Mouse (Mus musculus) retina, postnatal 7 days (tissue): ENCODE data around the gene Ran.

Experiments used
- DNase-seq: peaks from one replicate; pipeline ENCODE4 v3.0.0-alpha.2; 2012; ENCODE audit warnings: low read depth, low spot score

The Ran gene

DNA sequence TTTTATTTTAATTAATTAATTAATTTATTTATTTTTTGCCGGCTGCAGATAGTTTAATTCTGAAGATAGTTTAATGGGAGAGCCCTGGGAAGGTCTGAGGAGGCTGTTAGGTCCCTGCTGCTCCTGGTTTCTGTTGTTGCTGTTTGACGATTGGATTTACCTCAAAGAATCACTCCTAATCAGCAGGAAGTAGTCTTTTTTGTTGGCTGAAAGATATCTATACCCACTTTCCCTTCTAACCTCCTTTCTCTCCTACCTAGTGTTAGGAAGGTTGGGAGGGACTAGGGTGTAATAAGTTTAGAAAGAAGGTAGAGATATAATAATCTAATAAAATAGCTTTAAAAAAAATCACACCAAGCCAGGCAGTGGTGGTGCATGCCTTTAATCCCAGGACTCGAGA is 4.8 kb upstream of the Ran start:
- DNase-seq: no peak

DNA sequence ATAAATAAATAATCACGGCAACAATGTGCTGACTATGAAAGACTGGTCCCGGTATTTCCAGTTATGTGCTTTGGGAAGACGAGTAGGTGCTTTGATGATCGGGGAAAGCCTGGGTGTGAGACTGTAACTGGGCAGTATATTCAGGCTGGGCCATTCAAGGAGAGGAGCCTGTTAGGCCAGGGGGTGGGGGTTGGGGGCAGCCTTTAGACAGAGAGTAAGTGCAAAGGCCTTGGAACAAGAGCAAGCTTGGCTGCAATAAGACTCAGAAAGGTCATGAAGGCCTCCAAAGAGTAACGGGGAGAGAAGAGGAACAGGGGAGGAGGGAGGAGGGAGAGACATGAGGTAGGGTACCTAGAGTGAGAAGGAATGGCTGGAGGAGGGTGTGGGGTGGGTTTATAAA is 4.3 kb upstream of the Ran start:
- no peak for DNase-seq

DNA sequence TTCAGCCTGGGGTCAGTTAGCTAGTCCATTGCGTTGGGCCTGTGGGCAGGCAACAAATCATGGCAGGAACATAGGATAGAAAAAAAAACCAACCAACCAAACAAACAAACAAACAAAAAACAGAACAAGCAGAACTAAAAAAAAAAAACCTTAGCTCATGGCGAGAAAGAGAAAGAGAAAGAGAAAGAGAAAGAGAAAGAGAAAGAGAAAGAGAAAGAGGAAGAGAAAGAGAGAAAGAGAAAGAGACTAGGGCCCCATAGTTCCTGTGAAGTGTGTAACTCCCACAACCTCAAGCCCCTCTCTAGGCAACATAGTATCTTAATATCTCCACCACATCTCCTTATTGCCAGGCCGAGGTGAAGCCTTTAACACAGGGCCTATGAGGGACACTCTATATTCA is 3.5 kb upstream of the Ran start:
- DNase-seq: no peak

DNA sequence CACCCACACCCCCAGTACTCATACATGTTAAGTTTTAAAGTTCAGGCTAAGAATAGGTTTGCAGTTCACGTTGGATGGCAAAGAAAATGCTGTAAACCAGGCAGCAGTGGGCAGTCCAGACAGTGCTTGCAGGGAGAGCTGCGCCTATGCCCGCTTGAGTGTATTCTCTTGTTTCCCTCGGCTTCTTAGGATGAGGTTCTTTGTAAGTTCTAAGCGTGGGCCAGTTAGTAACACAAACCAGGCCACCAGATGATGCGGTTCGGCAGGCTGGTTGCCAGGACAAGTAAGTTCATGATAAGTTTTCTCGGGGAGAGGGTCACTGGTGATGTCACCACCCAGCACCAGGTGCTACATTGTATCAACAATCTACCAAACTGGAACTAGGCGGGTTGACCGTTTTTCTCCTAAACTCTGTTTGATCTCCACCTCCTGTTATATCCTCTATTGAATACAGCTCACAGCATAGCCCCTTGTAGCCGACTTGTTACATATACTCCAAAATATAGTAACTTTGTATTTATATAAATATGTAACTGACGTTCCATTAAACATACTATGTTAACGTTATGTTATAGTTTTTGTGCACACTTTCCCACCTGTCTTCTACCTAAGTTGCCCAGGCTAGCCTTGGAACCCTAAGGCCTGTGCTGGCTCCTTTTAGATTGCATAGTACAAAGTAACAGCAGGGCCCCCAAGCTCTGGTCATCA is 933 bp upstream of the Ran start:
- DNase-seq: no peak

DNA sequence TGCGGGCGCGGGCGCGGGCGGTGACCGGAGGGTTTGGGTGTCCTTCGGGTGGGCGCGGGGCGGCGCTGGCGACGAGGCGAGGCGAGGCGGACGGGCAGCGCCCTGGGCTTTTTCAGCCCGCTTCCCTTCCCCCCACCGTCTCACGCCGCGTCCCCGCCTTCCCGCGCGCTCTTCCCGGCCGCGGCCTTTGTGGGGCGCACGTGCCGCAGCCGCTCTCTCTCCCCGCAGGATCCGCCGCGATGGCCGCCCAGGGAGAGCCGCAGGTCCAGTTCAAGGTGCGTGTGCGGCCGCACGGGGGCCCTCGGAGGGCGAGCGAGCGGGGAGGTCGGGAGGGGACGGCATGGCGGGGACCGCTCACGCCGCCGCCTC is 415 bp downstream of the Ran start:
- DNase-seq: peak; percentile 73

DNA sequence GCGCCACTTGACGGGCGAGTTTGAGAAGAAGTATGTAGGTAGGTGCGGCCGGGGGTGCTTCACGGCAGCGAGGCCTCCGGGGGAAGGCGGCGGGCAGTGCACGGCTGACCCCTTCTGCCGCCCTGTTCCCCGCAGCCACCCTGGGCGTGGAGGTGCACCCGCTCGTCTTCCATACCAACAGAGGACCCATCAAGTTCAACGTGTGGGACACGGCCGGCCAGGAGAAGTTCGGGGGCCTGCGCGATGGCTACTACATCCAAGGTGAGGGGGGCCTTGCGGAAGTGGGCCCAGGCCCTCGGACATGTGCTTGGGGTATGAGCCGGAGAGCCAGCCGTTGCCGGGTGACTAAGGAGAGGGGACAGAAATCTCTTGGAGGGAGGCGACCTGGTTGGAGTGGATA is 862 bp downstream of the Ran start:
- no peak for DNase-seq

DNA sequence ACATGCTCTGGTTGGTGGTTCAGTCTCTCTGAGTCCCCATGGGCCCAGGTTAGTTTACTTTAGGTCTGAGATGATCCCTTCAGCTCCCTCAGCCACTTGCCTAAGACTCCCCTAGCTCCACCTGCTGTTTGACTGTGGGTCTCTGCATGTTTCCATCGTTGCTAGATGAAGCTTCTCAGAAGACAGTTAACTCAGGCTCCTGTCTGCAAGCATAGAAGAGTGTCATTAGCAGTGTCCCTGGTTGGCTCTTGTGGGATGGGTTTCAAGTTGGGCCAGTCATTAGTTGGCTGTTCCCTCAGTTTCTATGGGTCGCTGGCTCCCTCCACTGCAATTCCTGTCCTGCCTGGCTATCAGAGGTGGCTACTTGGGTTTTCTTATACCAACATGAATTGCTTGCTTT is 5.2 kb downstream of the Ran start:
- DNase-seq: no peak

DNA sequence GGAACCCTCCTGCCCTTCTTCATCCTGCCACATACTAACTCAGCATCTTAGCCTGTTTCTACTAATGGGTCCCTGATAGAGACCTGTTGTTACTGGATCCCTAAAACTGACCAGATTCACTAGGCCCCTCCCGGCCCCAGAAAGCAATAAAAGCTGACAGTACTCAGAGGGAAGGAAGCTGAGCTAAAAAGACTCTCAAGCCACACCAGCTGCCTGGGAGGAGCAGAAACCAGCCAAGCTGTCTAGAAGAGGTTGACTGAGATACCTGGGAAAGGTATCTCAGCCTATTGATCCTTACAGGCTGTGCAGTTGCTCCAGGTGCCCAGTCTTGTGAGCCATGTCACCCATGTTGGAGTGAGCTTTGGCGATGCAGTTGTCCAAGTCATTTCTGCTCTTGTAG is 5.9 kb downstream of the Ran start:
- no peak for DNase-seq

DNA sequence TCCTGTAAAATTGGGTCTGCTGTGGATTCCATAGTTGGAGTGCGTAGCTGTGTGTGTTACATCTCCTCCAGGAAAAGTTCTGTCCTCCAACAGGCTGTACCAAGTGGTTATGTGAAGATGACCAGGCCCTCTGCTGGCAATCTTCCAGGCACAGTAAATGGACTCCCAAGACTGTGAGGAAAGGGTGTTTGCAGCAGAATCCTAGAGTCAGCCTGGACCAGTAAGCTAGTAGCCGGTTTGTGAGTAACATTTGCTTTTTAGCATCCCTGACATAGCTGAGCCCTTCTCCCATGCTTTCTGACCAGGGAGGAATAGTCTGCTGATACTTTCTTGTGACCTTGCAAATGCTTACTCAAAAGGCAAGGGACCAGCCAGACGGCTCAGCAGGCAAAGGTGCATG is 6.3 kb downstream of the Ran start:
- no peak for DNase-seq

DNA sequence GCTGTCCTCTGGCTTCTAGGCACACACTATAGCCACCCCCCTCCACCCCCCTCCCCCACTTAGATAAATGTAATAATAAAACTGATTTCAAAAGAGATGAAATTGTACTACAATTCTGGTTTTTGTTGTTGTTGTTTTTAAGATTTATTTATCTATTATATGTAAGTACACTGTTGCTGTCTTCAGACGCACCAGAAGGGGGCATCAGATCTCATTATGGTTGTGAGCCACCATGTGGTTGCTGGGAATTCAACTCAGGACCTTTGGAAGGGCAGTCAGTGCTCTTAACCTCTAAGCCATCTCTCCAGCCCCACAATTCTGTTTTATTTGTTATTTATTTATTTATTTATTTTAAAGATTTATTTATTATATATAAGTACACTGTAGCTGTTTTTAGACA is 6.8 kb downstream of the Ran start:
- DNase-seq: no peak

DNA sequence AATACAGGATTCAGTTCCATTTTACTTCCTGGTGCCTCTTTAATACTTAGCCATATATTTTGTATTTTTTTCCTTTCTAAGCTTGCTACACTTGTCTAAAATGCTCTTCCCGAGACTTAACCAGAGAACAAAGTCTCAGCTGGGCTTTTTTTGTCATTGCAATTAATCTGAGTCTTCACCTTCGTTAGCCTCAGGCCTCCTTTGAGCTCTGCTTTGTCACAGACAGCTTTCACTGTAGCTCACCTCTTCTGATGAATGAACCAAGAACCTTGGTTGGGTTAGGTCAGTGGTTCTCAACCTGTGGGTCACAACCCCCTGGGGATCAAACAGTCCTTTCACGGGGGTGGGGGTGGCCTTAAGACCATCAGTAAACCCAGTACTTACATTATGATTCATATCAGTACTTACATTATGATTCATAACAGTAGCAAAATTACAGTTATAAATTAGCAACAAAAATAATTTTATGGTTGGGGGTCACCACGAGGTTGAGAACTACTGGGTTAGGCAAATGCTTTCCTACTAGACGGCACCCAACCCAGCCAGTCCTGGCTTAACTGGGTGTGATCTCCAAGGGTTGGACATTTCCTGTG is 9.4 kb downstream of the Ran start:
- no peak for DNase-seq

DNA sequence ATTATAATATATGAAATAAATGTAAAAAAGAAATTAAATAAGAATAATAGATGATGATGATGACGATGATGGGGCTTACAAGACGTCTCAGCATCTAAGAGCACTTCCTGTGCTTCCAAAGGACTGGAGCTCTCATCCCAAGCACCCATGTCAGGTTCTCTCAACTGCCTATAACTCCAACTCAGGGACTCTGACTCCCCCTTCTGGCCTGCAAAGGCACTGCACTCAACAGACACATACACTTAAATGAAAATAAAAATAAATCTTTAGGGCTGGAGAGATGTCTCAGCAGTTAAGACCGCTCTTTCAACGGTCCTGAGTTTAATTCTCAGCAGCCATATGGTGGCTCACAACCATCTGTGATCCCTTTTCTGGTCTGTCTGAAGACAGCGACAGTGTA is 16.8 kb downstream of the Ran start:
- DNase-seq: no peak

DNA sequence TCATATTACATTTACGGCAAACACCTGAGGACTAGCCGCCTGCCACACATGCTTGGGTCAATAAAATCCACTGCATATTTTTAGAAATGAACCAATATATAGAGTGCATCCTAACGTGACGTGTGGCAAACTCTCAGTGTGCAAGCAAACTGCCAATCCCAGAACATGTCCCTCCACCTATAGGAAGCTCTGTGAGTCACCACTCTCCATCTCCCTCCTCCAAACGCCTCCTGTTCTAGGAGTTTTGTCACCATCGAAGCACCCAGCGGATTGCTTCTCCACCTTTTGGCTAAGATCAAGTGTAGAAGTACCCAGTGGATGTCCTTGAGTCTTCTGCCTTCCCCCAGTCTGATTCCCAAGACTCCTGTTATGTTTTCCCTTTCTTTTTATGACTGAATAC is 17.9 kb downstream of the Ran start:
- DNase-seq: no peak

DNA sequence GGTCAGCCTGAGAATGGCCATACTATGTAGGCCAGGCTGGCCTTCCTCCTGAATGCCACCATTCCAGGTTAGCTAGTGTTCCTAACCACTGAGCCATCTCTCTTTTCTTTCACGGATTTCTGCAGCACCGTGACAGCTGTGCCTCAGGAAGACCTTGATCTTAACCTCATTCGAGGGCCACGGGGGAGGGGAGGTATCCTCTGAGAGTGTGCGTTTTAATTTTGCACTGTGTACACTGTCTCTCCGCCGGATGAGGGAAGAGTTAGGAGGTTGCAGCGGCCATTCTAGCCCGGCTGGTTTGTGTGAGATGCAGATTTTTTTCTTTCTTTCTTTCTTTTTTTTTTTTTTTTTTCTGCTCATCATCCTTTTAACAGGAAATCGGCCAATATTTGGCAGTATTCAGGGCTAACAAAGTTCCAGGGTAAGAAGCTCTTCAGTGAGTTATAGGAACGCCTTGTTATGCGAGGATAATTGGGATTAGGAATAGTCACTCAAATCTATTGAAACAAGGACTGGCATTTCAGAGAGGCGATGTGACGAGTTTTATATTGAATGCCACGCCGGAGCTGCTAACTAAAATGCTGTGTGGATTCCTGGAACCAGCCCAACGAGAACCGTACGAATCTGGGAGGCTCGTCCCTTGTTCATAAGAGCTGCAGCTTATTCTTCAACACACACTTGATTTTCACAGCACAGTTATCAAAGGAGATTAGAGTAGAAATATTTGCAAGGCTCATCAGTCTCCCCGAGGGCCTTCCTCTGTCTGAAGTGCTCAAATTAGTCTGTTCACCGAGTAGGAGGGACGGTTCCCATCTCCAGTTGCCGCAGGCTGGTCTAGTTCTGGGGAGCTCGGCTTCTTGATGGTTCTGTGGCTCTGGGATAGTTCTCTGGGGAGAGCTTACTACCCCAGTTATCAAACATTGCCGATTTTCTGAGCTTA is 26.0 kb downstream of the Ran start:
- no peak for DNase-seq

DNA sequence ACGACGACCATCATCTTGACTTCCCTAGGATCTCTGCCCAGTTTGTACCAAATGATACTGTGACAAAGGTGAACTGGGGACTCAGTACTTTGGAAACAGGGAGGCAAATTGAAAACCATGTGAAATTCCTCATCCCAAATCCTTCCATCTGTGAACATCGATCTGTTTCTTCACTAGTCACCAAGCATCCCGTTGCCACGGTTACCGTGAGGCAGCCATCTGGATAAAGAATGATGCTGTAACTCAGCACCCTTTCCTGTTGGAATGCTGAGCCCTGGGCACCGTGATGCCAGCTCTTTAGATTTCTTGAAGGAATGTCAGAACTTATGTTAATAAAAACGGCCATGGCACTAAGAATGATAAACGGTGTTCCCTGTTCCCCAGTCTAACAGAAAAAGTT is 29.5 kb downstream of the Ran start:
- no peak for DNase-seq

DNA sequence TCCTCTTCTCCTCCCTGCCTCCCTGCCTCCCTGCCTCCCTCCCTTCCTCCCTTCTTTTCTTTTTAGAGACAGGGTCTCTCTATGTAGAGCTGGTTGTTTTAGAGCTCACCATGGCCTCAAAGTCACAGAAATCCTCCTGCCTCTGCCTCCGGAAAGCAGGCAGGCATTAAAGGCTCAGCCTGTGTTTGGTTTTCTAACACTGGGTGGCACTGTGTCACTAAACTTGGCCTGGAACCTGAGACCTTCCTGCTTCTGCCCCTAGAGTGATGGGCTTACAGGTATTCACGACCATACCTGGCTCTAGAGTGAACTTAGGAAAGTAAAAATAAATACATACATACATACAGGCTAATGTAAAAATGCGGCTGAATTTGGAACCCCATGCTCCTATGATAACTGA is 32.0 kb downstream of the Ran start:
- no peak for DNase-seq

DNA sequence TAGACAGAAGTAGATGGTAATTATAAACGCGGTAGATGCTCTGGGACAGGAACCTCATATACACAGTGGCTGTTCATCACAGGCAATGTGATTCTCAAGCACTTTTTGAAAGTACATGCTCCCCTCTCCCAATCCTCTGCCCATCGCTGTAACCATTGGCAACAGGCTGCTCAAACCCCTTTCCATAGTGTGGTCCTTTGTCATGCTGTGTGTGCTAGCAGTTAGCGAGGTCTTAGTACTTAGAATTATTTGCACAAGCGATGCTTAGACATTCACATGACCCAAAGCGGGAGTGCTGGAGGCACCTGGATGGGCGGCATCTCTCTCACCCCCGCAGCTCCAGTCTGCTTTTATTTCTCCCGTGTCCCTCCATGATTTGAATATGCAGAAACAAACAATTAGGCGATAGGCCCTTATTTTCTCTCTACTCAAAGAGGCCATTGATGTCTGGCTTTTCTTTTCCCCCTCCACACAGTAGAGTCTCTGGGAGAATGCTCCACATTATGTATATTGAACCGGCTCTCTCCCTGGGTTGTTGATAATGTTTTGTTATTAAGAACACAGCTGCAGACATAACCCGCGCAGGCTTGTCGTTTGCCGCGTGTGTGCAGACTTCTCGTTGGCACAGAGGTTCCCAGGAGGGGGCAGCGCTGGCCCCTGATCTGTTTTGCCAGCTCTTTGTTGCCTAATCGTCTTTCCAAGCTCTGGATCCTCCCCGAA is 32.9 kb downstream of the Ran start:
- DNase-seq: no peak

DNA sequence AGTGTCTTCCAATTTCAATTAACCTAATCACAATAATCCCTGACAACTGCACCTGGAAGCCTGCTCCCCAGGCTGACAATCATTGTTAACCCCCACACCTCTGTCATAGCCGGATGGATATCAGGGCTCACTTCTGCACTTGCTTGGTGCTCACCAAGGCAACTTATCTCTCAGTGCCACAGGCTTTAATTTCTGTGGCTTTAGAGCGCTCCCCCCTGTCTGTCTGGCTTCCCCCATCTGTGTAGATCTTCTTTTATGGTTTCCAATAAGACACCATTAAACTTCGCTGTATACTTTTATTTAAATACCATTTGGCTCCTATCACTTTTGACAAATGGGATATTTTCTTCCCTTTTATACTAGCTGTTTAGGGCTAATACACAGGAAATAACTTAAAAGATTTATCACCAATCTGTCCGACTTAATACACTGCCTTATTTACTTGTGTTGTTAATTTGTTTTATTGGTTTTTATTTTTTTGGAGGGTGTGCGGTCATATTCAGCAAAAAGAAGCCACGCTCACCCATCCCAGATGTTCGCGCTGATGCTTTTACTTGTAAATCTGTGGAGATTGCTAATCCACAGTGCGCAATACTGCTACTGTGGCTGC is 34.9 kb downstream of the Ran start:
- no peak for DNase-seq

DNA sequence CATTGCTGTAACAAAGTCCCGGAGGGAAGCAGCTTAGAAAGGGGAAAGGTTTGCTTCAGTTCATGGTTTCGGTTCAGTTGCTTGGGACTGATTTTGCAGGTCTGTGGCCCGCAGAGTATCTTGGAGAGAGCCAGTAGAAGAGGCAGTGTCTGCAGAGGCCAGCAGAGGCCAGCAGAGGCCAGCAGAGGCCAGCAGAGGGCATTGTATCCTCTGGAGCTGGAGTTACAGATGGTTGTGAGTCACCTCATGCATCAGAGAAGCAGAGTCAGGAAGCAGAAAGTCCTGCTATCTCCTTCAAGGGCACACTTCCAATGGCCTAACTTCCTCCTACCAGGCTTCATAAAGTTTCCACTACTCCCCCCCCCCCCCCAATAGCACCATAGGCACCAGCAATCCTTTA is 39.2 kb downstream of the Ran start:
- no peak for DNase-seq

DNA sequence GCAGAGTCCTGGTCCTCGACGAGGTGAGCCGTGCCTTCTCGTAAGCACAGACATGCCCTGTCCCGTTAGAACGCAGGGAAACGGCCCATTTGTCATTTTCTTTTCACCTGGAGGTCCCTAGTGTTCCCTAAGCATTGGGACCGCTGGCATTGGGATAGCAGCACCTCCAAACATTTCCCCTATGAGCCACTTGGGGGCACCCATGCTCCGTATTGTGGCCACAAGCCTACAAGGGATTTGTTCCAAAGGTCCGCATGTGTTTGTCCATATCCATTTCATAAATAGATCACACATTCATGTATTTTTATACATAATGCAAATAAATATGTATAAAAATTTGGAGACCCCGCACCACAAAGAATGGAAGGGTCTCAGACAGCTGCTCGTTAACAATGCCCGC is 41.7 kb downstream of the Ran start:
- peak; percentile 48 for DNase-seq

DNA sequence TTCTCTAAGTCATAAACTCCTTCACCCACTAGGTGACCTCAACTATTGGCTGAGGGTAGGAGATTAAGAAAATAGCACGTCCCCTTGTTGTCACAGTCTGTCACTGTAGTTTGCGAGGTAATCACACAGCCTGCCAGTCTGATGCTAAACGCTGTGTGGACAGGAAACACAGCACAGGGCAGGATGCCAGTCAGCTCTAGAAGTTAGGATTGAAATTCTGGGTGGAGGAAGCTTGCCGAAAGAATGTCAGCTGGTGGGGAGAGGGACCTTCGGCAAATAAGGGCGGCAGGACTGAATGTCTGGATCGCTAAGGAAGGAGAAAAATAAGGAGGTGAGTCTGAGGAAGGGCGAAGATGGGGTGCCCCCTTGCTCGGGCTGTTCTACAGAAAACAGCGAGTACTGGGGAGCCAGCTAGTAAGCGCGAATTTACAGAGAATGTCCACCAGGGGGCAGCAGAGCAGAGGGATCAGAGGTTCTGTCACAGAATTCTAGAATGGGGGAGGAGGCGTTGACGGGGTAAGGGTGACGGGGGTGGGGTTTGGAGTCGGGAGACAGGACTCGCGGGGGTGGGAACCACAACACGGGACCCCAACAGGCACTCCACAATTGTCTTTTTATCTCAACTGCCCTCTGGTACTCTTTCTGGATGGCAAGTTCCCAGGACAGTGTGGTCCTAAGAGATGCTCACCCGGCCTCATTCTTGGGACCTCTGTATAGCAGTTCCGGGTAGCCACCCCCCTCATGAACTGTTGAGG is 43.3 kb downstream of the Ran start:
- peak; percentile 71 for DNase-seq
